Mouse (Mus musculus): ENCODE measurements around the gene Rpusd3. TPM values are rescaled to one million over a fixed set of nuclear protein-coding genes. Genes with fewer than 3 reads are reported as not detected.

Rpusd3 gene
- total RNA-seq, 2 experiments from 2014 or later, result 17.1 to 19.0 TPM

GRCm38 (mm10) chr6:113392387-113393071 is 26.6 kb downstream of the Rpusd3 start:
- DNase-seq (ENCODE audit: low spot score in 2 of 2), result peak; percentile 48 to 58
- intact Hi-C loops (cut with DNase I), result no loop called here

DNA sequence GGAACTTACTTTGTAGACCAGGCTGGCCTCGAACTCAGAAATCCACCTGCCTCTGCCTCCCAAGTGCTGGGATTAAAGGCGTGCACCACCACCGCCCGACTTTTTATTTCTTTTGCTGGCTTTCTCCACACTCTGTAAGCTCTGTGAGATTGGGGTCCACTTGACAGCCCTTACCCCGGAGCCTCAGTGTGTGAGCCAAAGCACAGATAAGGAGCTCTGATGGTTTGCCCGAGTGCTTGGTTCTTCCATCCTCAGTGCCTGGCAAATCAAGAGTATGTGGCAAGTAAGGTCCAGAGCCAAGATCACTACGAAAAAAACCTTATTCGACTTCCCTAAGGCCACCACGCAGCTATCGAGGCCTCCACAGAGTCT is 27.1 kb downstream of the Rpusd3 start:
- DNase-seq (ENCODE audit: low spot score in 2 of 2), result no peak
- intact Hi-C loops (cut with DNase I), result no loop called here

DNA sequence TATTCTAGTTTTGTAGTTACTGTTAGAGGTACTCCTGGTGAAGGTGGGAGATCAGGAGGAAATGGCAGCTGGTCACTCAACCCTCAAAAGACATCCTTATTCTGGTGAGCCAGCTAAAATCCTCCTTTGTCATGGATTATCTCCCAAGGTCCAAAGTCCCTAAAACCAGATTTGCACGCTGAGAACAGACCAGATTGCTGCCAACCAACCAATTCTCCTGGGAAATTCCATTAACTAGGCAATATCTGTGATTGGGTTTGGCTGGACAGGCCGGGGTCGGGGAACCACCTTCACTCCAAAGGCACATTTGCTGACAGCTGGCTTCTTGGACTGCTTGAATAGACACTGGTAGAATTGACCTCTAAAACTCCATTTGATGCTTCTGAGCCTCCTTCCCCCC is 28.4 kb downstream of the Rpusd3 start:
- DNase-seq (ENCODE audit: low spot score in 2 of 2), result no peak
- intact Hi-C loops (cut with DNase I), result no loop called here

DNA sequence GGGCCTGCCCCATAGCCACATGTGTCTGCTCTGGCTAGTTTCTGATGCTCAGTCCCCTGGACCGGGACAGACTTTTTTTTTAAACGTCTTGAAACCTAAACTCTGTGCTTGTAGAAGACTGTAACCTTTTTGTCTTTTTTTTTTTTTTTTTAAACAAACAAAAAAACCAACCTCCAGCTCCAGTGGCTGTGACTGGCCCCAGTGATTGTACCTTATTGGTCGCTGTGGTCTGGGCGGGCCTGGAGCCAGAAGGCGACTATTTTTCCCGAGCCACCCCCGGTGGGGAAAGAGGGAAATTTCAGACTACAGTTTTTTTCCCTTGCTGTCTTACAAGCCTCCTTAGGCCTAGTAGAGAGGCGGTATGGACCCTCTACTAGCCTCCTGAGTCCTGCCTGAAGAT is 30.2 kb downstream of the Rpusd3 start, which contains the start of gene Ttll3:
Gene Ttll3 (plus strand): TSS at position 301 of the 400 bp plus-strand sequence.
- intact Hi-C loops (cut with DNase I), result no loop called here
- no peak for DNase-seq (ENCODE audit: low spot score in 2 of 2)

DNA sequence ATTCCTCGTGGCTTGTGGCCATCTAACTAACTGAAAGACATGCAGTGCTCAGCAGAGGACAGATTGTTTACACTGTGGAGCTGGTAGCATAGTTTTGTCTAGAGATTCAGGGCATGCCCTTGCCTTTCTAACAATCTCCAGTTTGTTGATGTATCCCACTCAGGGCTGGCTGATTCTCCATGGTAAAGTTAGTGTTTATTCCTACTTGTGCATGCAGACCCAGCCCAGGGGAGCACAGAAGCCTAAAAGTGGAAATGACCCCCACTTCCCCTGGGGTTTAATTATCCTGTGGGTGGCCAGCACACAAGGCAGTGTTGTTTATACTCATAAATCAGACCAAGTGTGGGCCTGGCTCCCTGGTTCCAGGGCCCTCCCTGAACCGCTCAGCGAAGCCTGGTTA is 33.1 kb downstream of the Rpusd3 start:
- no peak for DNase-seq (ENCODE audit: low spot score in 2 of 2)
- intact Hi-C loops (cut with DNase I), result no loop called here

DNA sequence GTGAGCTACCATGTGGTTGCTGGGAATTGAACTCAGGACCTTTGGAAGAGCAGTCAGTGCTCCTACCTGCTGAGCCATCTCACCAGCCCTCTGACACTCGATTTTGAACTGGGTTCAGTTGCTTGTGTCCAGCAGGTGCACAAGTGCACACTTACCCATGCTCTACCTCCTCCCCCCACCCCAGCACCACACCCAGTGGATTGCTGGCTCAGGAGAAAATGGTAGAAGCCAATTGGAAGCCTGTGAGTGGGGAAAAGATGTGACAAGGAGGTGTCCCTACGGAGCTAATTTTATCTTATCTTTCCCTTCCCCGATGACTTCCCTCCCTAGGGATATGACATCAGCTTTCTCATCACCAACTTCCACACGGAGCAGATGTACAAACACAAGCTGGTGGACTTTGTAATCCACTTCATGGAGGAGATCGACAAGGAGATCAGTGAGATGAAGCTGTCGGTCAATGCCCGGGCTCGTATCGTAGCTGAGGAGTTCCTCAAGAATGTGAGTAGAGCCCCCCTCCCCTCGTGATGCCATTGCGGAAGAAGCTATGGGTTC is 33.9 kb downstream of the Rpusd3 start:
- no peak for DNase-seq (ENCODE audit: low spot score in 2 of 2)
- intact Hi-C loops (cut with DNase I), result no loop called here

DNA sequence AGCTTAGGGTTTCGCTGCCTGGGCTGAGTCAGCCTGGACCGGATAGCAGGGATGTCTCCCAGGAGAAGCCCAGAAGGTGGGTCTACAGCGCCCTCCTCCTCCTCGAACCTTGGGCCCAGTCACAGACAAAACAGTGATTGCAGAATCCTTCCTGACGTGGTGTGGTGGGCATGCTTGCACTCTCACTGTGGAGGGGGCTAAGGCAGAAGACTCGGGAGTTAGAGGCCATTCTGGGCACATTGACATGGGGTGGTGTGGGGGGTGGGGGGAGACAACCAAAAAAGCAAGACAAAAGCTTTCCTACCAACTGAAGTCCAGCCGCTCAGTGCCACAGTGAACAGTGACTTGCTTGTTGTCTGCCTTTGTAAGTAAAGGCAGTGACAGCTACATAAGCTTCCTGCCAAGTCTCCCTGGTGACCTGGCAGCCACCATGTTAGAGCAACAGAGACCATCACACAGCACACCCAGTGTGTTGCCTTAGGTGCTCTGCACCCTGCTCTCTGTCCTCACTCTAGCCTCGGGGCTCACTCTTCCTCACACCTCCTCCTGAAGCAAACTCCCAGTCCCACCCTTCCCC is 34.7 kb downstream of the Rpusd3 start:
- DNase-seq (ENCODE audit: low spot score in 2 of 2), result no peak
- intact Hi-C loops (cut with DNase I), result no loop called here

DNA sequence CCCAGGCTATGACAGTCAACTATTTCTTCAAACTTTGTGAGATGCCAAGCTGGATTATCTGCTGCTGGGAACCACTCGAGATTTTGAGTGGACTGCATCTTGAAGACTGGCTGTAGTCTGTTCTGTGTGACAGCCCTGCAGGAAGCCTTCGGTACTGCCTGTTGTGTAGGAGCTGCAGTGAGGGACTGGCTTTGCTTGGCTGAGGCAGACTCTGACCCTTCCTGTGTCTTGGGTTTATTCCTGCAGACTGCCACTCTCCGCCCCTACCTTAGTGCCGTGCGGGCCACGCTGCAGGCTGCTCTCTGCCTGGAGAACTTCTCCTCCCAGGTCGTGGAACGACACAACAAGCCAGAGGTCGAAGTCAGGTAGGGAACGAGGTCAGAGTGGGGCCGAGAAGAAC is 38.7 kb downstream of the Rpusd3 start:
- DNase-seq (ENCODE audit: low spot score in 2 of 2), result no peak
- intact Hi-C loops (cut with DNase I), result no loop called here

- no peak for DNase-seq (ENCODE audit: low spot score in 2 of 2)
- intact Hi-C loops (cut with DNase I), result loop anchor here (2.0 to 5.0 kb wide), 2 partner anchors 37 to 52 kb away; partner anchors contain the start of genes Camk1 and Ogg1
These were observed 39.9 kb downstream of the Rpusd3 start for GRCm38 (mm10) chr6:113379246-113379645.

DNA sequence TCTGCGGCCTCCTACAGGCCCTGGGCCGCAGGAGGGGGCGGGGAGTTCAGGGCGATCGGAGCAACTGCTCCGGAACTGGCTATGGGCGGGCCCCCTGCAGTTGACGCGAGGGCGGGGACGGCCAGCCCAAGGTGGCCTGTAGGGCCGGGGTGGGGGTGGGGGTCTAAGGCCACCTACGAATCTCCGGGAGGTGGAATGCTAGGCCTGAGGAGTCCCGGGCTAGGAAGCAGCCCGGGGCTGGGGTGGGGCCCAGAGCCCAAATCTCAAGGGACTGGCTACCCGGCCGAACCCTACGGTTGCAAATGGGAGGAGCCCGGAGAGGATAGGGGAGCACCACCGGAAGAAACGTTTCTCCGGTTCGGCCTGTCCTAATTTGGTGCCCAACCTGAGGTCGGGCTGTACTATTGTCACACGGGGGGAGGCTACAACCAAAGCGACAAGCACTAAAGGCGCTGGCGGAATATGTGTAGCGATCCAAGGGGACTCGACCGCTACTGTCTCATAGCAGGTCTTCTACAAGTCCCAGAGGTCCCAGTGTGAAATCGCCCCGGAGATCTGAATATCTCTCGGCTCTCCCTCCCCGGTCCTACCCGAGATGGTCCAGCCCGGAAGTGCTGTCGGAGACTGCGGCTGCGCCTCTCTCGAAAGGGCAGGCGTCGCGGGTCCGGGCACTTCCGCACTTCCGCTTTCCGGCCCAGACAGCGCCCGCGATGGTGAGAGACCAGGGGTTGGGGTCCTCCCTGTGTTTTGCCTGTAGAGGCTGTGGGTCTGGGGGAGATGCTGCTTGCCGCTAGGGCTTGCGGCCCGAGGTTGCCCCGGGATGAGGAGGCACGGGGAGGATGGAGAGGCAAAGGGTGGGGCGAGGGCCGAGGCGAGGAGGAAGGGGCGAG is 41.4 kb downstream of the Rpusd3 start, which contains the start of the genes Tada3 and Arpc4:
Gene Tada3 (minus strand): TSS at position 388 of the 890 bp plus-strand sequence.
Gene Arpc4 (plus strand): TSS at position 620 of the 890 bp plus-strand sequence.
- intact Hi-C loops (cut with DNase I), result loop anchor here (2.0 to 5.0 kb wide), 2 partner anchors 35 to 51 kb away; partner anchors contain the start of genes Camk1 and Ogg1
- peak; percentile 91 to 92 for DNase-seq (ENCODE audit: low spot score in 2 of 2)

GRCm38 (mm10) chr6:113377172-113377495 is 42.0 kb downstream of the Rpusd3 start:
- intact Hi-C loops (cut with DNase I), result loop anchor here (5.0 kb wide), 1 partner anchor 35 kb away; the partner anchor contains the start of gene Camk1
- no peak for DNase-seq (ENCODE audit: low spot score in 2 of 2)

DNA sequence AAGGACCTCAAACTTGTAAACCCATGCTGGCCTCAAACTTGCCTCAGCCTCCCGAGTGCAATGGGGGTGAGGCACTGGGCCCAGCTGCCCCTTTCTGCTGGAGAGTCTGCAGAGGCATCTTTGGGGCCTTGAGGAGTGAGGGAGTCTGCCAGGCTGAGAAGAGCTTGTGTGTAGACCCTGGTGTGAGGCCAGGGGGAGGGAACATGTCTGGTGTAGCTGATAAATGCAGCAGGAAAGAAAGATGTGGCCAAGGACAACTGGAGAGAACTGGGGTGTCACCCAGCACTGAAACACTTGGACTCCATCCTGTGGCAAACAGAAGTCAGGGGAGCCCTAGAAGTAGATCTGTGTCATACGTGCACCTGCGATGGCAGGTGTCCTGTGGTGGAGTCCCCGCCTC is 45.6 kb downstream of the Rpusd3 start:
- DNase-seq (ENCODE audit: low spot score in 2 of 2), result no peak
- intact Hi-C loops (cut with DNase I), result no loop called here

DNA sequence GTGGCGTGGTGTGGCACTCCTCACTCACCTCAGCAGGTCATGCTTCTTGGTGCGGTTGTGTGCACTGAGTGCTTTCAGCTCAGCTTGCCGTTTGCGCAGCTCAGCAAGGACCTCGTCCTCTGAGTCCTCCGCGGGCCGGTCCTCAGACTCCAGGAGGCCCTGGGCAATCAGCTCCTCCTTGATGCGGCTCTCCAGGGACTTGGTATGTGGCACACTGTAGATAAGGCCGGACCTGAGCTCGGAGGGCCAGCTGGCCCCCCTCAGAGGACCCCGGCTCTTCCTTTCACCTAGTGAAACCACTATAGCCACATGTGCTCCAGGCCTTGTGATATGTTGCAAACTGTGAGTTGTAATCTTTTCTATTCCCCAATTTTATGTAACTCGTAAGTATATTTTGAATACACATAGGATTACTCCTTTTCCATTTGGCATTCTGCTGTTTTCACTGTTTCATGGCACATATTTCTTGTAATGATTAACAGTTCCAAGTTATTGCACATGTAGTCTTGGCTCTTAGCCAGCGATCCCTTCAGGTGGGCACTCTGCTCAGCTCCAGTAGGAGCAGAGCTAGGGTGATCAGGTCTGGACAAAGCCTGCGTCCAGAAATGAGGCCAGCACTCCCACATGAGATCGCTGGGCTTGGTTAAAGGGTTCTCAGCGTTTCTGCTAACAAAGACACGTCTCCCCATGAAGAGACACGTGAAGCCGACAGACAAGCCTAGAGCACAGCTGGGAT is 48.8 kb downstream of the Rpusd3 start:
- intact Hi-C loops (cut with DNase I), result no loop called here
- DNase-seq (ENCODE audit: low spot score in 2 of 2), result no peak

GRCm38 (mm10) chr6:113368577-113368976 is 50.6 kb downstream of the Rpusd3 start:
- DNase-seq (ENCODE audit: low spot score in 2 of 2), result no peak
- intact Hi-C loops (cut with DNase I), result no loop called here

- no peak for DNase-seq (ENCODE audit: low spot score in 2 of 2)
- intact Hi-C loops (cut with DNase I), result no loop called here
These were observed 51.0 kb downstream of the Rpusd3 start for GRCm38 (mm10) chr6:113368124-113368523.

GRCm38 (mm10) chr6:113367574-113367973 is 51.6 kb downstream of the Rpusd3 start:
- no peak for DNase-seq (ENCODE audit: low spot score in 2 of 2)
- intact Hi-C loops (cut with DNase I), result no loop called here

GRCm38 (mm10) chr6:113366639-113367038 is 52.5 kb downstream of the Rpusd3 start:
- no peak for DNase-seq (ENCODE audit: low spot score in 2 of 2)
- intact Hi-C loops (cut with DNase I), result no loop called here

All from left cerebral cortex, postnatal 36 days (tissue).